Mouse (Mus musculus) erythroblast, embryonic 14.5 days (primary cell): ENCODE data around the gene Obsl1. TPM values are rescaled to one million over a fixed set of nuclear protein-coding genes. Genes with fewer than 3 reads are reported as not detected.

Experiments
- H3K27me3 ChIP-seq: 2 replicates; pipeline ENCODE4 v1.6.1; 2012; ENCODE audit warnings: inconsistent platforms; ENCODE audit not compliant: control insufficient read depth
- H3K36me3 ChIP-seq: 2 replicates; pipeline ENCODE4 v1.6.1; 2012; ENCODE audit warnings: mild to moderate bottlenecking, inconsistent platforms; ENCODE audit not compliant: control insufficient read depth
- H3K4me1 ChIP-seq: 2 replicates; pipeline ENCODE4 v1.6.1; 2012; ENCODE audit warnings: inconsistent platforms; ENCODE audit not compliant: control insufficient read depth
- H3K4me3 ChIP-seq: replicated peaks from 2 replicates; pipeline ENCODE3; 2012; ENCODE audit warnings: moderate library complexity, mild to moderate bottlenecking, inconsistent platforms
- H3K9me3 ChIP-seq: 2 replicates; pipeline ENCODE4 v1.6.1; 2012; ENCODE audit warnings: low read length, inconsistent platforms, mixed read lengths; ENCODE audit not compliant: control insufficient read depth
- GATA1 ChIP-seq: IDR thresholded peaks from 2 replicates; pipeline ENCODE4 v1.6.1; 2012; ENCODE audit warnings: low read length, inconsistent platforms, mixed read lengths
- TAL1 ChIP-seq: IDR thresholded peaks from 3 replicates; pipeline ENCODE4 v1.6.1; 2012; ENCODE audit warnings: low read length, inconsistent platforms, mixed read lengths
- polyA plus RNA-seq: library from polyadenylated mRNA; stranded (reverse); fragments of >175 nt; gene quantifications from 2 replicates; pipeline ENCODE4 v1.2.3, GENCODE M21; 2012

Gene Obsl1
- polyA plus RNA-seq, 1 experiment, result 0.12 TPM

- H3K9me3 ChIP-seq, result no peaks in the 10 kb centered on the region
- no peaks in the 10 kb centered on the region for H3K27me3 ChIP-seq
- H3K4me1 ChIP-seq, result peaks cover 24% of the 10 kb centered on the region
- H3K36me3 ChIP-seq, result peaks cover 15% of the 10 kb centered on the region
- peak within 1 kb of the TSS; percentile 86 for H3K4me3 ChIP-seq
- no peak for TF ChIP-seq TAL1
- no peak for TF ChIP-seq GATA1
Observed at GRCm38 (mm10) chr1:75521321-75522031, 15.2 kb upstream of the Obsl1 start, which contains the start of gene Stk11ip. Gene Stk11ip (plus strand): TSS chr1:75521529.

- H3K9me3 ChIP-seq, result no peaks in the 10 kb centered on the region
- TF ChIP-seq TAL1 (no peak), GATA1 (no peak)
- H3K36me3 ChIP-seq, result peaks cover under 1% of the 10 kb centered on the region; the same call in 1 of the 2 replicates
- H3K4me3 ChIP-seq, result no peak overlapping the region
- H3K27me3 ChIP-seq, result no peaks in the 10 kb centered on the region
- H3K4me1 ChIP-seq, result peaks cover 23% of the 10 kb centered on the region
Observed at GRCm38 (mm10) chr1:75519576-75519975, 13.3 kb upstream of the Obsl1 start.

- Histone ChIP-seq H3K4me1 (peaks cover 22% of the 10 kb centered on the region), H3K36me3 (no peaks in the 10 kb centered on the region), H3K27me3 (no peaks in the 10 kb centered on the region), H3K4me3 (no peak overlapping the region), H3K9me3 (no peaks in the 10 kb centered on the region)
- no peak for TF ChIP-seq GATA1
Observed at GRCm38 (mm10) chr1:75518427-75518826, 12.2 kb upstream of the Obsl1 start.

- H3K4me3 ChIP-seq, result no peak overlapping the region
- peaks cover 22% of the 10 kb centered on the region for H3K4me1 ChIP-seq
- H3K9me3 ChIP-seq, result no peaks in the 10 kb centered on the region
- H3K27me3 ChIP-seq, result no peaks in the 10 kb centered on the region
- TF ChIP-seq TAL1 (no peak), GATA1 (no peak)
- no peaks in the 10 kb centered on the region for H3K36me3 ChIP-seq
Observed at GRCm38 (mm10) chr1:75517984-75518383, 11.7 kb upstream of the Obsl1 start.

- Histone ChIP-seq H3K27me3 (no peaks in the 10 kb centered on the region), H3K4me3 (no peak overlapping the region), H3K36me3 (no peaks in the 10 kb centered on the region), H3K4me1 (peaks cover 13% of the 10 kb centered on the region), H3K9me3 (no peaks in the 10 kb centered on the region)
- TF ChIP-seq GATA1, result no peak
- no peak for TF ChIP-seq TAL1
Observed at GRCm38 (mm10) chr1:75516703-75517380, 10.6 kb upstream of the Obsl1 start.

GRCm38 (mm10) chr1:75512550-75512949 lies 6.3 kb upstream of the Obsl1 start:
- H3K9me3 ChIP-seq, result no peaks in the 10 kb centered on the region
- no peak overlapping the region for H3K4me3 ChIP-seq
- TF ChIP-seq GATA1, result no peak
- no peak for TF ChIP-seq TAL1
- H3K4me1 ChIP-seq, result no peaks in the 10 kb centered on the region
- H3K36me3 ChIP-seq, result no peaks in the 10 kb centered on the region
- peaks cover 7% of the 10 kb centered on the region for H3K27me3 ChIP-seq

GRCm38 (mm10) chr1:75511437-75512210 lies 5.4 kb upstream of the Obsl1 start:
- Histone ChIP-seq H3K36me3 (no peaks in the 10 kb centered on the region), H3K9me3 (no peaks in the 10 kb centered on the region), H3K27me3 (peaks cover 16% of the 10 kb centered on the region), H3K4me3 (no peak overlapping the region), H3K4me1 (no peaks in the 10 kb centered on the region)
- no peak for TF ChIP-seq GATA1
- no peak for TF ChIP-seq TAL1

- Histone ChIP-seq H3K27me3 (peaks cover 30% of the 10 kb centered on the region), H3K36me3 (no peaks in the 10 kb centered on the region), H3K9me3 (no peaks in the 10 kb centered on the region; the same call in 1 of the 2 replicates), H3K4me3 (no peak overlapping the region), H3K4me1 (peaks cover 2% of the 10 kb centered on the region; the same call in 1 of the 2 replicates)
- TF ChIP-seq GATA1 (no peak), TAL1 (no peak)
Observed at GRCm38 (mm10) chr1:75510154-75510553, 3.9 kb upstream of the Obsl1 start.

GRCm38 (mm10) chr1:75509586-75509985 lies 3.3 kb upstream of the Obsl1 start:
- no peaks in the 10 kb centered on the region; the same call in 1 of the 2 replicates for H3K9me3 ChIP-seq
- H3K4me3 ChIP-seq, result no peak overlapping the region
- no peaks in the 10 kb centered on the region for H3K36me3 ChIP-seq
- H3K27me3 ChIP-seq, result peaks cover 36% of the 10 kb centered on the region
- H3K4me1 ChIP-seq, result peaks cover 2% of the 10 kb centered on the region; the same call in 1 of the 2 replicates
- no peak for TF ChIP-seq GATA1
- TF ChIP-seq TAL1, result no peak
